Mouse (Mus musculus): ENCODE measurements at regions not wholly inside any gene's neighbourhood (a gene's known extent, or its start where the extent isn't known, plus 50 kb on each side); places are given as distances from the start of the nearest gene placed in this dataset.

DNA sequence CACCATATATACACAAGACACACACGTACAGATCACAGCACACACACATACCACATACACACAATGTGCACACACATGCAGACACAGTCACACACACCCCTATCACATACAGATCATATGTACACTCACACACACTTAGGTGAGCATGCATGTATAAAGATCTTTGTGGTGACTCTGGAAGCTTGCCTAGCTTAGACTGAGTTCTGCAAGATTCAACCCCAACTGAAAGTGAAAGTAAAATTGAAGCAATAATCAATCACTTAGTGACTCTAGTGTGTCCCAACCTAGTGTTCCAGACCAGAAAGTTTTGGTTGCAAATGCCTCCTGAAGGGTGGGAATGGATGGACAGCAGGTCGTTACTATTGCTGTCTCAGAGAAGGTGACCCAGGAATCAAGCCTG is 262.8 kb downstream of the Bcl11a start:
- no peak for DNase-seq (ENCODE audit: low spot score in 2 of 2)

DNA sequence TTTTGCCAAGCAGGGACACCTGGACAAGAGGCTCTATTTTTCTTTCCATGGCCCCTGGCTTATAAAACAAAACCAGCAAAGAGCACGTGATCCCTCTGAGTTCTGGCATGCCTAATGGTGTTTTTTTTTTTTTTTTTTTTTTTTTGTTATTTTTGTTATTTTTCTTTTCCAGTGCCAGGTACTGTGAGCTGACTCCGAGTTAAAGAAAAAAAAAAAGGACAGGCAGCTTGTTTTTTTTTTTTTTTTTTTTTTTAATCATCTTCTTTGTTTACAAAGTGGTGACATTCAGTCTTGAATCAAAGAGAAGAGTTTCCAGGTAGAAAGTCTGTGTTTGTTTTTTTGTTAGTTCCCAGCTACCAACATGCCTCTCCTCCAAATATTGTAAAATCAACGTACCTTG is 263.8 kb downstream of the Bcl11a start:
- DNase-seq (ENCODE audit: low spot score in 2 of 2): no peak

DNA sequence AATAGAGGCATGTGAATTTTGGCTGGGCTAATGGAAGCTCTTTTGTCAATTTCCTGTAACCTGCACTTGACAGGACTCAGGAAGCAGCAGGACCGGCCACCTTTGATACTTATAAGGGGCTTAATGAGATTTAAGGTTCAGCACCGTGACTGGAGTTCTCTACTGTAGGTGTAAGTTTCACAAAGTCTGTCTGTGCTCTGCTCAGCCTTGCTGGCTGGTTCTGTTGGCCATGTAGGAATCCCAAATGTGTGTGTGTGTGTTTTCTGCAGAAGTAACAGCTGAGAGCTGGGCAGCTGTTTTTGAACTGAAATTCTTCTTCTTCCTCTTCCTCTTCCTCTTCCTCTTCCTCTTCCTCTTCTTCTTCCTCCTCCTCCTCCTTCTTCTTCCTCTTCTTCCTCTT is 264.3 kb downstream of the Bcl11a start:
- DNase-seq (ENCODE audit: low spot score in 2 of 2): no peak

DNA sequence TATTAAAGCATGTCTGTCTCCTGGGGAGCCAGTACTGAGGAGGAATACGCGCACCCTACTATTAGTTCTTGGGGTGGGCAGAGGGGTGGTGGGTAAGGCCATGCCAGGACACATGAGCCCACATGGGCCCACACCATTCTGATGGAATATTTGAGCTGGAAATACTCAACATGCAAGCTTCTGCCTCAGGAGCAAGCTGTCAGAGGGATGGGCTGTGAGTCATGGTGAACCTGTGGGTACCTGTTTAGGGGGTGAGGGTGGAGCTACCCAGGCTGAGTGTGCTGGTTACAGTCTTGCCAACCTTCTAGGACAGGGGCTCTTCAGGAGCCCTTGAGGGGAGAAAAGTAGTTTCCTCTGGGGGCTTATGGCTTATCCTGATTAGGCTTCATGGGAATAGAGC is 264.9 kb downstream of the Bcl11a start:
- DNase-seq (ENCODE audit: low spot score in 2 of 2): no peak

DNA sequence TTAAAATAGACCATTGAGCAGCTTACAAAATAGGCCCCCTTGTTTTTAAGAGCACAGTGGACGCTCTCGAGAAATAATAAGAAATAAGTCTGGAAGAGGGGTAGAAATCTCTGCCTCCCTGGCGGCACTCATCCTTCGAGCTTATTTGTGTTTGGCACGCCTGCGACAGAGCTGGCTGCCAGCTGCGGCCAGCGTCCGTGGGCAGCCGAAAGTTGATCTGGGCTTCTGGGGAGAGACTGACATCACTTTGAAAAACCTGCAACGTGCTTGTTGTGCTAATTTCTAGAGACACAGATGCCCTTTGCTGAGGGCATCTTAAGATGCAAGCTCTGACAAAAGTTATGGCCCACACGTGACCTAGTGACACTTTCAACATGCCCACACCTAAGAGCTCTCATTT is 269.4 kb downstream of the Bcl11a start:
- no peak for DNase-seq (ENCODE audit: low spot score in 2 of 2)

DNA sequence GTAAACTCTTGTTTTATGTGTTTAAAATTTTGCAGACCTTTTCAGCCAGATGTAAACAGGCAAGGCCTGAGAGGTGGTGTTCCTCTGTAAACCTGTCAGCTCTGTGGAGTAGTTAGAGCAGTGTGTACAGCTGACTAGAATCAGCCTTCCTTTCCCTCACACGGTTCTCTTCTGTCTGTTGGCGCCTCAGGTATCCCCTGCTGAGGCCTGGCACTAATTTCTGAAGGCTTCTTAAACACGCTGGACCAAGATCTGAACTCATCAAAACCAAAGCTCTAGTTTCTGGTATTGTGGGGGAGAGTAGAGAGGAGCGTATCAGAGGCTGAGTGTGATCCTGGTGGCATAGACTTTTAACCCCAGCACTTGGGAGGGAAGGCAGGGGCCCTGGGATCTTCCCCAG is 270.9 kb downstream of the Bcl11a start:
- DNase-seq (ENCODE audit: low spot score in 2 of 2): no peak

DNA sequence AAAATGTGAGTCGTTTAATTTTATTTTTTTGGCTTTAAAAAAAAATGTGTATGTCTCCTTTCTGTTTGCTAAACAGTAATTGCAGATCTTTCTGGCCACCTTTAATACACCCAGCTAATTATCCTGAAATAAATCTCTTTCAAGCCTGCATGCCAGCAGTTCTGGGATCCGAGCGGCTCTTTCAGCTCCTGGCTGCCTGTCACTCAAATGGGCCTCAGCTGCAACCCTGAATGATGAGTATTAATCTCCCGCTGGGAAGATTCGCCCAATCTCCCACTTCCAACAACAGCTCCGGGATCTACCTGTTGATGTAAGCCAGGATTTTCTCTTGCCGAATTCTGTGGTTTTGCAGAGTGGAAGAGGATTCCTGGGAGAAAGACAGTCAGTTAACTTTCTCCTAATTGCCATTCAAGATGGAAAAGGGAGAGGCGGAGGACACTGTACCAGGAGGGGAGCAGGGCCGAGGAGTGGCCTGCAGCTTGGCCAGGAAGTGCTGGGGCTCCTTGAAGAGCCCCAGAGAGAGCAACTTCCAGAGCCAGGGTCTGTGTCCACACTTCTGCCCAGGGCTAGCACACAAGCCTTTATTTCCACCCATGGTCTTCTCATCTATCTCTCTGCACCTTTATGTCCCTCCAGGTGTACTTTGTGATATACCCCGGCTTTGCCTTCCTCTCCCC is 272.2 kb downstream of the Bcl11a start:
- no peak for DNase-seq (ENCODE audit: low spot score in 2 of 2)

DNA sequence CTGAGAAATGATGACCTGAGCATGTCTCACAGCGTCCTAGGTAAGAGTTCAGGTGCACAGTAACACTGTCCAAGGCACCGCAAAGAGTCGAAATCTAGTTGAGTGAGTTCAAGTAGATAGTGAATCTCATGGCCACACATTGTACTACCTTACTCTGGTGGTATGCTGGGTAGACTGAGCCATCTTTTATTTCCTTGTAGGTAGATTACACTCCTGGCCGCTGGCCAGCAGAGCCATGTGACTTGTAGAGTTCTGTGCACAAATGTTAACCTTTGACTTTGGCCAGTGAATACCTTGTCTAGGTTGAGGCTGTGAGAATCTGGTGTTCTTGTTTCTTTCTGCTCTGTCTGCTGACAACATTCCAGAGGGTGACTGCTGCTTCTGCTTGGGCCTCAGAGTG is 273.0 kb downstream of the Bcl11a start:
- DNase-seq (ENCODE audit: low spot score in 2 of 2): no peak

DNA sequence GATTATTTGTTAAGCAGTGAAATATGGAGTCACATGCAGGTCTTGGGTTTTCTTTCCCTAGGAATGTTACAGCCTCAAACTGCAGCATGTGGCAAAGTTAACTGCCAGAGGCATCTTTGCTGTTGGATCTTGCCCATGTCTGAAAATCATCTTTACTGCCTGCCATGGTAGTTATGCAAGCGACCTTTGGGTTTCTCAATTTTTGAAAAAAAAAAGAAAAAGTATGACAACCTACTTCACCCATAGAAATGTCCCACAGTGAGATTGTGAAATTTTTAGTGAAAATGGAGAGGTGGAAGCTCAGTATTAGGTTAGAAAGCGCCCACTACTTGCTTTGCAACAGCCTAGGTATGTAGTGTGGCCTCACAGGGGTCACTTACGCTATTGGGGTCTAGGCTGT is 274.2 kb downstream of the Bcl11a start:
- no peak for DNase-seq (ENCODE audit: low spot score in 2 of 2)

DNA sequence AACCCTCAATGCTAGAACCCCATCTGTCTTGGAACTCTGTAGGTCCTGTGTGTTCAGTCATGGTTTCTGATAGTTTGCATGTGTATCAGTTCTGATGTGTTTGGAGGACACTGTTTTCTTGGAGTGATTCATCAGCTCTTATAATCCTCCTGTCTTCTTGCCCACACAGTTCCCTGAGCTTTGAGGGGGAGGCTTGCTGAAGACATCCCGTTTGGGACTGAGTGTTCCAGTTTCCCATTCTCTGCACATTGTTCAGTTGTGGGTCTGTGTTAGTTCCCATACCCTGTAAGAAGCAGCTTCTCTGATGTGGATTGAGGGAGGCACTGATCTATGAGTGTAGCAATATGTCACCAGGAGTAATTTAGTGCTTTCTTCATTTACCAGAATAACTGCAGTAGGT is 275.2 kb downstream of the Bcl11a start:
- no peak for DNase-seq (ENCODE audit: low spot score in 2 of 2)

DNA sequence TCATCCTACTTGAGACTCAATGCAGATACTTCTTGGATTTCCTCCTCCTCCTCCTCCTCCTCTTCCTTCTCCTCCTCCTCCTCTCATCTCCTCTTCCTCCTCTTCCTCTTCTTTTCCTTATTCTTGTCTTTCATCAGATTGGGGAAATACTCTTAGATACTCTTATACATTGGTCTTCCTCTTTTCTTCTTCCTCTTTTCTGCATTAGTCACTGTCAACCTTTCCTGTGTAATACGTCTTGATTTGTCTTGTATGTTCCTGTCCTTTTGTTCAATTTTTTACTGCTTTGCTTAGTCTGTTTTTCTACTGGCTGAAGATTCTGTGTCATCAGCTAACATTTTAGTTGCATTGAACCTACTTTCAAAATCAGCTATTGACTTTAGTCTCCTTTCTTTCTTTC is 279.5 kb downstream of the Bcl11a start:
- no peak for DNase-seq (ENCODE audit: low spot score in 2 of 2)

DNA sequence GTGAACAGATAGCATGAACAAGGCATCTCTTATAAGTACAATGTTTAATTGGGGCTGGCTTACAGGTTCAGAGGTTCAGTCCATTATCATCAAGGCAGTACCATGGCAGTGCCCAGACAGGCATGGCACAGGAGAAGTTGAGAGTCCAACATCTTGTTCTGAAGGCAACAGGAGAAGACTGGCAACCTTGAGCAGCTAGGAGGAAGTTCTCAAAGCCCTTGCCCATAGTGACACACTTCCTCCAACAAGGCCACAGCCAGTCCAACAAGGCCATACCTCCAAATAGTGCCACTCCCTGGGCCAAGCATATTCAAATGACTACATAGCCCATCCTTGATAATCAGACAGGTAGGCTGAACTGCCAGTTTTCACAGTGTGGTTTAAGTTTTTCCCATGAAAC is 281.2 kb downstream of the Bcl11a start:
- DNase-seq (ENCODE audit: low spot score in 2 of 2): no peak

DNA sequence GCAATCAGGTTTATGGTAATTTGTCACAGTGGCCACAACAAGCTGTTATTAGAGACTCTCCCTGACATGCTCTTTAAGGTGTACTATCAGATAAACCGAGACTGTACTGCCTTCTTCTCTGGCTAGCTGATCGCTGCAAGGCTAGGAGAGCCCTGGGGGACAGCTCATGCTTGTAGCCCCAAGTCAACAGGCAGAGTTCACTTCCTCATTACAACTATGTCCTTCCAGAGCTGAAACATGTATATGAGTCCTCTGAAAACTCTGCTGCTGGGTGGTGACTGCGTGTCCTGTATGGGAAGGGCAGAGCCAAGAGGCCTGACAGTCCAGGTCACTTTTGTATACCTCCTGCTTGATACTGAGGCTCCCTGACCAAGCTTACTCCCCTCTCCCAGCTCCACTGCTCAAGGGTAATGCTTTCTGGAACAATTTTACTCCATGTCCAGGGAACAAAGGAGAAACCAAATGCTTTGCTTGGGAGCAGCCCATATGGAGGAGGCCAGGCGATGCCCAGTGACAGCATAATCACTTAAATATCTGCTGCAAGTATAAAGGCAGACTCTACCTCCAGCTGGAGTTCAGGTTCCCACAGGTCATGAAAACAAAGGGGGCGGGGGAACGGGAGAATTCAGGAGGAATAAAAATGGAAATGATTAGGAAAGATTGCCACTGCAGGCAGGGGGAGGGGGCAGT is 284.3 kb downstream of the Bcl11a start:
- DNase-seq (ENCODE audit: low spot score in 2 of 2): no peak

DNA sequence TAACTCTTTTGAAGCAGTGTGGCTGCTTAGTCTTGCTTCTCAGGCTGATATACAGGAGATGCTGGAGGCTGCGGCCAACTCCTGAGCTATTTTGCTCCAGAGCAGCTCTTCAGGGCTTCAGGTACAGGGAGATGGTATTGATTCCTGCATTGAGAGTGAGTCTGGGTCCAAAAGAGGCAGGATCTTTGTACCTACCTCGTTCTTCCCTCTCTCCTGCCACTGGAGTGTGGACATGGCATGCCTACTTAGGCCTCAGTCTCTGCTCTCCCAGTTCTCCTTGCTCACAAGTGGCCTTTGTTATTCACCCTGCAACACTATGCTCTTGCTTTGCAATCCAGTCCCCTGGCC is 284.8 kb downstream of the Bcl11a start:
- no peak for DNase-seq (ENCODE audit: low spot score in 2 of 2)

DNA sequence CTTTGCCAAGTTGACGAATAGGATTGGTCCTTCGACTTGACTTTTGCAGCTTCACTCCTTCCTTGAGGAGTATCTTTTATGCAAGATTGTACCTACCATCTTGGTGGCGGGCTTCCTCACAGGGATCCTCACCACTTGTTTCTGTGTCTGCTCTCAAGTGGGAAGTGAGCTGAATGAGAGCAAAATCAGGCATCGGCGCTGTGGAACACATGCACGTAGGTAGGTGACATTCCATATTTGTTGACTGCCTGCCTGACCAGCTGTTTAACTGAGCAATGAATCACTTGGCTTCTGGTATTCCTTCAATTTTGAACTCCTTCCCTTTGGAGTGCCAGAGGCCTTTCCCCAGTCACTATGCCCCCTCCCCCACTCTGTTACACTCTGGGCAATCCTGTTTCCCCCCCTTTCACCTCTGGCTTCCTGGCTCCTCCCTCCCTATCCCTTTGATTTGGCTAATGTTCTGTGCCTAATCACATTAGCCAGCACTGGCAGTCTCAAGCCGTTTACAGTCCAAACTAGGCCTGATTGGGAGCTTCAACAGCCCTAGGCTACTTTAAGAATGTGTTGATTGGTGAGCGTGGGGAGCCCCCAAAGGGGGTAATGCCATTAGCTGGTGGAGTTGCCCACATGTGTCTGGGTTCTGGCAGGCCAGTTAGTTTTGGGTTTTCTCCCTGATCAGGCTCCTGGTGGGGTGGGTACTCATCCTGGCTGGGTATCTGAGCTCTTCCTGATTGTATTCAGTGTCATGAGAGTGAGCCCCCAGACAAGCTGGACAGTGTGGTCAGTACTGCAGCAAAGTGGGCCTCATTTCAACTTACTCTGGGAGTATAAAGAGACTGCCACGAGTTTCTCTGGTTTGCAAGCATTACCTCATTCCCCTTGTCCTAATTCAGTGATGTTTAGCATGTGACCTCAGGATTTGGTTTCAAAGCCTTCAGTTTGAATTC is 285.8 kb downstream of the Bcl11a start:
- no peak for DNase-seq (ENCODE audit: low spot score in 2 of 2)

DNA sequence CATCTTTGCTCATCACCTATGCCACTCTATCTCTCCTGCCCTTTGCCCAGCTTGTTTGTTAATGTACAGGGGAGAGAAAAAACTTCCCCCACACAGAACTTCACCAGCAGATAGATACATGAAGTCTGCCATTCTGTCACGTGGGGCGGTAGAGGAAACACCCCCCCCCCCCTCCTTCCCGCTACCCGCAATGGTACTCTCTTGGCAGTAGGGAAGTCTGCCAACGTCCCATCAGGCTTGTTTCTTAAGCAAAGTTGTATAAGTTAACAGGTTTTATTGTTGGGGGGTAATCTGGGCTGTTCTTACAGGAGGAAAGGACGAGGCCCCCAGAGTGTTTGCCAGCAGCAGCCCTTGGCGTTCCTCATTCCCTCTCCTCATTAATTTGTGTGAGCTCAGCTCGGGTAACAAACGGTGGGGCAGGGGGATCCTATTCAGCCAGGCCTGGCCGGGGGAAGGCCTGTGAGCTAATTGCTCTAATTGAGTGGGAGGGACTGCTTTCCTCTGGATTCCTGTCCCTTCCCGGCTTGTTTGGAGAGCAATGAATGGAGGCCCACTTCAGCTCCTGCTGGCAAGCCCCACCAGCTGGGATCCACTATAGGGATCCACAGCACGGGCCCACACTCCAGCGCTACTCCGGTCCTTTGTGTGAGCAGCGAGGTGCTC is 292.5 kb downstream of the Bcl11a start:
- DNase-seq (ENCODE audit: low spot score in 2 of 2): no peak

DNA sequence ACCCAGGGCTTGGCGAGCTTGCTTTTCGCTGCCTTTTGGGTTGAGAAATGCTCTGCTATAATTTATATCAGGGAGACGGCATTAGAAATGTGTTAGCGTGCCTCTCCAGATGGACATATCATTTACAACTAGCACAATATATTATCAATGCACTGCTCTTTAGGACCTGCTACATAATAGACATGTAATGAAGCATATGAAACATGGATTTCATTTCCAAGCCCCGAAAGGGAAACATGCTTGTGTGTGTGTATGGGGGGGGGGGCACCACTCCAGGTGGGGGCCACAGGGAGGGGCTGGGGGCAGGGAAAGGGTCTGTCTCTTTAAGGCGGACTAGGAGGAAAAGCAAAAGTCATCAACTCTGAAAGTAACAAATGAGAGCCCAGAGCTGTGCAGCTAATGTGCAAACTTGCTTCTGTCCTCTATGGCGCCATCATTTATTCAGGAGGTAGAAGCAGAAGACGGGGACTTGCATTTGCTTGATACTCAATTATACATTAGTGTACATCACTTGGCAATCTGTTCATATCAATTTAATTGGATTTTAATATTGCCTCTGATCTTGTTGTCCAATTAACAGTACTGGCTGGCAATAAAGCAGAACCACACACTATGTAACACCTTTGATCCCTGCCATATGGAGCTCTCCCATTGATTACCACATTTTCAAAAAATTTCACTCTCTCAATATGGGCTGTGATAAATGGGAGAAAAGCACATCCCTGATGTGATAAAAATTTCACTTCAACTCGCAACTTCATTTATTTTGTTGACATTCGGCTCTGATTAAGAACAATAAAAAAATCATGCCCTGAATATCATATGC is 293.2 kb downstream of the Bcl11a start:
- no peak for DNase-seq (ENCODE audit: low spot score in 2 of 2)

DNA sequence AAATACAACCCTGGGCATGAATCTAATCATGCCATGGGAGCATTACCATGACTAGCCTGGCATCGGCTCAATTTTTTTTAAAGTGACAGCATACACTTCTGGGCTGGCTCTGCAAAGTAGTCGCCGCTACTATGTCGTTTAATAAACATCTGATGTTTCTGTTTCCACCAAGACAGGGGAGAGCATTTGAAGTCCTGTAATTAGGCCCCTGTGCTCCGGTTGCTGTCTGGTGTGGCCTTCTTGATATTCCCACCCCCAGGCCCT is 293.8 kb downstream of the Bcl11a start:
- DNase-seq (ENCODE audit: low spot score in 2 of 2): no peak

DNA sequence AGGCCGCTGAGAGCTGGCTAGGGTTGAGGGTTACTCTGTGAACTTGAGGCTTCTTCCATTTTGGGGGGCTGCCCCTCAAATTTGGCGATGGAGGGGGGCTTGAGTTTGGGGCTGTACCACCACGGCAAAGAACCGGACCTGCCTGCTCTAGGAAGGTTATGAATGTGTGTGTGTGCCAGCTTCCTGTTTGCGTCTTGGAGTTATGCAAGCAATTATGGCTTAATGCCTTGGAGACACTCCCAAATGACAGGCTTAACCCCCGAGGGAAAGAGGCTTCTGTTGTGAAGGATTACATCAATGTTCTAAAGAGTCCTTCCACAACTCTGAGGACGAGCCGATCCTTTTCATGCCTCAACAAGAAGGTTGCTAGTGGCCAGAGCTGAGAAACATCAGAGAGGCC is 294.1 kb downstream of the Bcl11a start:
- peak; percentile 36 to 46 for DNase-seq (ENCODE audit: low spot score in 2 of 2)

DNA sequence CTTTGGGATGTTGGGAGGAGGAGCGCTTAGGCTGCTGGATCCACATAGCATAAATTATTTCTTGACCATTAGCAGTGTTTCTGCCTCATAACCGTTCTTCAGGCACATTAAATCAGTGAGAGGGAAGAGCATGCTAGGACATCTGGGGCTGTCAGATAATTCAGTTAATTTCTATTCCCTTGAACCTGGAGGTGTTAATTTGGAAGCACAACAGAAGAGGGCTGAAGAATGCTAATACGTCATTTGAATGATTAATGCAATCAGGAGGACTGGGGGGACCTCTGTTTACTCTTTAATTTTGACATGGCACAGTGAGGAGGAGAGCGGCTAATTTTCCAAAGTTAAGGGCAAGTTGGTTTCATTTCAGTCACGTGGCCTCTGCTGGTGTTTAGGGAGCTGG is 294.8 kb downstream of the Bcl11a start:
- DNase-seq (ENCODE audit: low spot score in 2 of 2): no peak

DNA sequence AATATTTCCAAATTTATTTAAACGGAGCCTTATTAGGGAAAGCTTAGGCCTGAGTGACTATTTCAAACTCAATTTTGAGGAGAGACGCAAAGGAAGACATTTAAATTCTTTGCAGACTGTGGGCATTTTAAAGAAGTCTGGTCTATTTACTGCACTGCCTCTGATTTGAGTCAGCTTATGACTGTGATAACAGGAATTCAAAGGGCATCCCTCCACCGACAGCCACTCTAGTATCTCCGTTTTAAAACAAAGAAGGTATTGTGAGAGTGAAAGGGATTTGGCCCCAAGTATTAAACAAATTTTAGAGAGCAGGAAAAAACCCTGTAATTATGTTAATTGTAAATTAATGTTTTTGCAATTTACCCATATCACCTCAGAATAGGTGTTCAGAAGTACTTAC is 295.4 kb downstream of the Bcl11a start:
- DNase-seq (ENCODE audit: low spot score in 2 of 2): no peak

Data from gastrocnemius, adult 8-10 months (tissue).